Mouse (Mus musculus) liver, embryonic 11.5 days (tissue): ENCODE results near the gene Gls2. TPM values are rescaled to one million over a fixed set of nuclear protein-coding genes. Genes with fewer than 3 reads are reported as not detected.

ENCODE experiments used
- ATAC-seq: fragments of 200-750 bp; cut with Nextera tagmentation; replicated peaks from 2 replicates; pipeline ENCODE4 v1.8.0; 2017; ENCODE audit warnings: moderate number of reproducible peaks, mild to moderate bottlenecking, moderate TSS enrichment, moderate library complexity; ENCODE audit not compliant: low FRiP score
- DNase-seq: peaks from one replicate; pipeline ENCODE4 v3.0.0-alpha.2; 2017; ENCODE audit warnings: low spot score
- H3K27ac ChIP-seq: fragments of 300-500 bp; sonication (generic); 2 replicates; pipeline ENCODE4 v1.5.1; 2014; ENCODE audit warnings: mild to moderate bottlenecking, low read depth, low read length, control low read depth
- H3K27me3 ChIP-seq: fragments of 300-500 bp; sonication (generic); replicated peaks from 2 replicates; pipeline ENCODE4 v1.6.1; 2014; ENCODE audit warnings: low read length, mixed read lengths; ENCODE audit not compliant: control insufficient read depth, insufficient read depth
- H3K36me3 ChIP-seq: fragments of 300-500 bp; sonication (generic); 2 replicates; pipeline ENCODE4 v1.6.1; 2014; ENCODE audit warnings: mild to moderate bottlenecking, low read length, moderate library complexity, mixed read lengths; ENCODE audit not compliant: control insufficient read depth, insufficient read depth
- H3K4me1 ChIP-seq: fragments of 300-500 bp; sonication (generic); replicated peaks from 2 replicates; pipeline ENCODE4 v1.6.1; 2014; ENCODE audit warnings: low read length, mixed read lengths; ENCODE audit not compliant: control insufficient read depth, insufficient read depth
- H3K4me2 ChIP-seq: fragments of 300-500 bp; sonication (generic); 2 replicates; pipeline ENCODE4 v1.6.1; 2014; ENCODE audit warnings: mild to moderate bottlenecking, control low read depth, moderate library complexity
- H3K4me3 ChIP-seq: fragments of 300-500 bp; sonication (generic); 2 replicates; pipeline ENCODE4 v1.5.1; 2014; ENCODE audit warnings: low read depth, low read length, control low read depth
- H3K9ac ChIP-seq: fragments of 300-500 bp; sonication (generic); 2 replicates; pipeline ENCODE4 v1.6.1; 2014; ENCODE audit warnings: low read depth, low read length, control low read depth
- H3K9me3 ChIP-seq: fragments of 300-500 bp; sonication (generic); 2 replicates; pipeline ENCODE4 v1.6.1; 2016; ENCODE audit warnings: low read length, inconsistent platforms, mixed read lengths; ENCODE audit not compliant: control insufficient read depth
- WGBS: fragments of 180-500 bp; shearing (Covaris S2); extraction: QIAGEN DNeasy Blood & Tissue Kit; methylation state at CpG from one replicate; pipeline ENCODE4 v1.1.7; 2014; 5-methylcytosine and 5-hydroxymethylcytosine counted together
- polyA plus RNA-seq: library from polyadenylated mRNA; unstranded; fragments of >200 nt; fragmentation: Nextera tagmentation; extraction: Ambion mirVana; gene quantifications from 2 replicates; pipeline ENCODE4 v1.2.1, GENCODE M21; 2014

Gene Gls2
- polyA plus RNA-seq, 1 experiment from 2014 or later = 3.1 TPM

DNA sequence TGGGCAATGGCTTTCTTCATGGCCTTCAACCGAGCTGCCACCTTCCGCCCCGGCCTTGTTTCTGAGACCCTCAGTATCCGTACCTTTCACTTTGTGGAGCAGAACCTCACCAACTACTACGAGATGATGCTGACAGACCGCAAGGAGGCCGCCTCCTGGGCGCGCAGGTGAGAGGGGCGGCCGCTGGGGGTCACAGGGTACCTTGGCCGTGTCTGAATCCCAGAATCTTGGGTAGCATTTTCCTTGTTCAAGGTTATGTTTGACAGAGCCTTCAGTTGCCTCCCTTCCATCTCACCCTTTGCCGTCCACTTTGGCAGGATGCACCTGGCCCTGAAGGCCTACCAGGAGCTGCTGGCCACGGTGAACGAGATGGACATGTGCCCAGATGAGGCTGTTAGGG, 49.9 kb downstream of the Gls2 start:
- WGBS = 94% methylated on average over 15 of the region's 15 CpGs
- Histone ChIP-seq H3K4me1 (peaks cover 9% of the 10 kb centered on the region), H3K27me3 (no peaks in the 10 kb centered on the region), H3K4me3 (no peak overlapping the region), H3K9ac (no peak overlapping the region), H3K9me3 (no peaks in the 10 kb centered on the region), H3K36me3 (peaks cover 47% of the 10 kb centered on the region), H3K27ac (no peak overlapping the region), H3K4me2 (no peak overlapping the region)
- DNase-seq (no peak), ATAC-seq (no peak)

DNA sequence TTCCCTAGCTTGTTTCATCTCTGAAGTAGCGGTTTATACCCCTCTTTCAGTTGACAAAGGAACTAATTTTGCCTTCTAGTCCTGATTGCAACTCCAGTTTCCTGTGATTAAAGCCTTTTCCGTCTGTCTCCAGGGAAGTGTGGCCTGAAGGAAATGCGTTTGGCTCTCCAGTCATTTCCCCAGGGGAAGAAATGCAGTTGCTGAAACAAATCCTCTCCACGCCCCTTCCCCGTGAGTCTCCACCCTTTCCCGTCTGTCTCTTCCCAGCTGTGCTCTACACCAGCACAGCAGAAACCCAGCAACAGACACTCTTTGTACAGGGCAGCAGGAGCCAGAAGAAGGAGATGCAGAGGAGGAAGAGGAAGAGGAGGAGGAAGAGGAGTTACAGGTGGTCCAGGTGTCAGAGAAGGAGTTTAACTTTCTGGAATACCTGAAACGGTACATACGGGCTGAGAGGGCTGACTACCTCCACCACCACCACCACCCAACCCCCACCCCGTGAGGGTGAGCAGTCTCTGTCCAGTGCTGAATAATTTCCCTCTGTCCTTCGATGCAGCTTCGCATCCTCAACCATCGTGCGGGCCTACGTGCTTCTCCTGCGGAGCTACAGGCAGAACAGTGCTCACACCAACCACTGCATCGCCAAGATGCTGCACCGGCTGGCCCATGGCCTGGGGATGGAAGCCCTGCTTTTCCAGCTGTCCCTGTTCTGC, 52.9 kb downstream of the Gls2 start:
- H3K4me3 ChIP-seq = no peak overlapping the region
- no peak overlapping the region for H3K4me2 ChIP-seq
- H3K27me3 ChIP-seq = no peaks in the 10 kb centered on the region
- H3K36me3 ChIP-seq = peaks cover 54% of the 10 kb centered on the region
- no peak overlapping the region for H3K27ac ChIP-seq
- no peak overlapping the region for H3K9ac ChIP-seq
- ATAC-seq (no peak), DNase-seq (no peak)
- 84% methylated on average over 17 of the region's 17 CpGs for WGBS
- H3K9me3 ChIP-seq = no peaks in the 10 kb centered on the region
- no peaks in the 10 kb centered on the region for H3K4me1 ChIP-seq

DNA sequence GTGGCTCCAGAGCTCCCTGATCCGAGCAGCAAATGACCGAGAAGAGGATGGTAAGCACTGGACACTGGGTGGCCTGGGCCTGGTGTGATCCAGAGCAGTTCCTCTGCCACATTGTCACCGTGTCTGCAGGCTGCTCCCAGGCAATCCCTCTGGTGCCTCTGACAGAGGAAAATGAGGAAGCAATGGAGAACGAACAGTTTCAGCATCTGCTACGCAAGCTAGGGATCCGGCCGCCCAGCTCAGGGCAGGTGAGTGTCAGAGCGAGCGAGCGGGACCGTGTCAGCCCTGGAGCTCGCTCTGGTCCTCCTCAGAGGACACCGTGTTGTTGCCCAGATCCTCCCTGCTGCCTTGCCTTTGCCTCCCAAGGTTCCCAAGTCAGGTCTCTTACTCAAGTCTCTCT, 56.3 kb downstream of the Gls2 start:
- Histone ChIP-seq H3K27me3 (no peaks in the 10 kb centered on the region), H3K4me3 (no peak overlapping the region), H3K36me3 (peaks cover 49% of the 10 kb centered on the region), H3K27ac (no peak overlapping the region), H3K4me1 (no peaks in the 10 kb centered on the region), H3K9me3 (no peaks in the 10 kb centered on the region), H3K9ac (no peak overlapping the region), H3K4me2 (no peak overlapping the region)
- ATAC-seq (no peak), DNase-seq (no peak)
- WGBS = 89% methylated on average over 13 of the region's 13 CpGs

DNA sequence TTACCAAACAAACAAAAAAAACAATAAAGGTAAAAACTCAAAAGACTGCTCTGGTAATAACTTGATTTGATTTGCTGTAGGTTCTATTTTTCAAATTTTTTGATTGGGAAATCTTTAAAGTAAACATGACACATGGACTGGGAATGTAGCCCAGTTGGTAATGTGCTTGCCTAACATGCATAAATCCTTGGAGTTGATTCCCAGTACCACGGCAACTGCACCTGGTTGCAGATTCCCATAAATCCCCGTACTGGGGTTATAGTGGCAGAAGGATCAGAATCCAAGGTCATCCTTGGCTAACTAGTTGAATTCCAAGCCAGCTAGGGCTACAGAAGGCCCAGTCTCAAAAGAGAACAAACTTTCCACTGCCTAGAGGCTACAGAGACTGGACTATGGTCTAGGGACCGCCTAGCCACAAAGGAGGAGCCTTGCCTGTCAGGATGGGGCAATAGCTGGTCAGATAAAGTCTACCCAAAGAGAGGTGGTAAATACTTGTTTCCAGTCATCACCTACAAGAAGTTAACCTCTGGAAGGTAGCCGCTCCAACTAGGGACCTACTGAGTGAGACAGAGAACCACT, 59.5 kb downstream of the Gls2 start, which contains the start of gene Apon:
Gene Apon, plus strand, starts transcription at position 420 of the 579 bp plus-strand sequence.
- peaks cover 31% of the 10 kb centered on the region for H3K36me3 ChIP-seq
- 82% methylated on average over 4 of the region's 4 CpGs for WGBS
- no peak within 1 kb of the TSS for H3K4me3 ChIP-seq
- H3K4me2 ChIP-seq = no peak within 1 kb of the TSS
- 0 out of 2 replicates have a peak within 1 kb of the TSS, but pooled peaks have one; percentile 8 for H3K27ac ChIP-seq
- no peaks in the 10 kb centered on the region for H3K4me1 ChIP-seq
- no peaks in the 10 kb centered on the region for H3K27me3 ChIP-seq
- no peak for ATAC-seq
- H3K9me3 ChIP-seq = no peaks in the 10 kb centered on the region
- DNase-seq = no peak
- no peak within 1 kb of the TSS for H3K9ac ChIP-seq

DNA sequence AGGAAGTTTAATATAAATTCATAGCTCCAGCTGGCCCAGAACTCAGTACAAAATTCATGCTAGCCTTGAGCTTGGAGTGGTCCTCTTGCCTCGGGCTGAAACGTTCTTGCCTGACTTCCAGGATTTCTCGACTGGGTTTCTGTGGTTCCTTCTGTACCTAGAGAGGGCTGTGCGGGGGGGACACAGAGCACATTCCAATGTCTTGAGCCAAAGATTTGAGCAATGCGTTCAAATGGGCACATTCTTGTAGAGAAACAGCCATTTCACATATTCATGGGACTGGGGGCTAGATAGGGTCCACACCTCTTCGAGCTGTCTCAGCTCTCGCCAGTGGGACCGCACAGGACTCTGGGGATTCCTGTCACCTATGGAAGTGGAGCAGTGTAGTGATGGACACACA, 61.7 kb downstream of the Gls2 start:
- 90% methylated on average over 8 of the region's 8 CpGs for WGBS
- Histone ChIP-seq H3K27ac (no peak overlapping the region), H3K27me3 (no peaks in the 10 kb centered on the region), H3K4me1 (no peaks in the 10 kb centered on the region; the same call in 1 of the 2 replicates), H3K4me3 (no peak overlapping the region), H3K4me2 (no peak overlapping the region), H3K9me3 (no peaks in the 10 kb centered on the region), H3K36me3 (peaks cover 12% of the 10 kb centered on the region), H3K9ac (no peak overlapping the region)
- DNase-seq (no peak), ATAC-seq (no peak)

DNA sequence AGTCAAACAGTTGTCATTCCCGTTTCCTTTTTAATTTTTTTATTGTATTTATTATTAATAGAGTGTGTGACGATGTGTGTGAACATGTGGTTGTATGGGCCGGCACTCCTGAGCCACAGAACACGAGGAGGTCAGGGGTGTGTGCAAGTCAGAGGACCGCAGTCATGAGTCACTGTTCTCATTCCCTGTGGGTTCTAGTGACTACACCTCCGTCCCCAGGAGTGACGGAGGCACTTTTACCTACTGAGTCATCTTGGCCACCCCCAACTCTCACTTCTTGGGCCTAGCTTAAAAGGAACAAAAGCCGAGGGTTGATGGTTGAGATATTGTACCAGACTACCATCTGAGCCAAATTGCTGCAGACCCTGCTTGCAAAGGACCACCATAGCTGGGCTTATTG, 62.1 kb downstream of the Gls2 start:
- 82% methylated on average over 8 of the region's 8 CpGs for WGBS
- ATAC-seq (no peak), DNase-seq (no peak)
- Histone ChIP-seq H3K4me2 (no peak overlapping the region), H3K4me1 (no peaks in the 10 kb centered on the region; the same call in 1 of the 2 replicates), H3K27ac (no peak overlapping the region), H3K9me3 (no peaks in the 10 kb centered on the region), H3K36me3 (peaks cover 12% of the 10 kb centered on the region), H3K9ac (no peak overlapping the region), H3K27me3 (no peaks in the 10 kb centered on the region), H3K4me3 (no peak overlapping the region)

- Histone ChIP-seq H3K9me3 (no peaks in the 10 kb centered on the region), H3K27ac (no peak overlapping the region), H3K9ac (no peak overlapping the region), H3K4me2 (no peak overlapping the region), H3K36me3 (no peaks in the 10 kb centered on the region), H3K4me3 (no peak overlapping the region), H3K4me1 (no peaks in the 10 kb centered on the region; the same call in 1 of the 2 replicates), H3K27me3 (no peaks in the 10 kb centered on the region)
- ATAC-seq (no peak; the same call in 1 of the 2 replicates), DNase-seq (no peak)
- WGBS = 38% methylated on average over 4 of the region's 4 CpGs
Observed at GRCm38 (mm10) chr10:128258953-128259352, 64.7 kb downstream of the Gls2 start.
